28 mouse cellular contexts compared by ENCODE assay signal in the genomic region with DNA sequence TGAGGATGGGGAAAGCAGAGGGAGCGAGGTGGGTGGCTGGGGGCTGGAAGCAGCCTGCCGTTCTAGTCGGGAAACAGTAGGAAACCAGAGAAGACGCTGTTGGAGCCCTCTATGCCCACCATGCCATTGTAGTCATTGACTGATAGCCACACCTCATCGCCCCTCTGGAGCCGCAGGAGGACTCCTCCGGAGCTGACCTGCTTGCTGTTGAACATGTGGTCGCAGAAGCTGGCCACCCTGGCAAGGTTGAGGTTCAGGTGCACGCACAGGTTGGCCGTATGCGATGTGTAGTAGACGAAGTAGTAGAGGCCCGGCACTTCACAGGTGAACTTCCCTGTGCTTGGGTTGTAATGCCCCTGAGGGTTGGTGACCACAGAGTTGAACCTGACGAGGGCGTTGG. TPM values are rescaled to one million over a fixed set of nuclear protein-coding genes. Genes with fewer than 3 reads are reported as not detected.
DNase-seq lines count a peak whose midpoint lies in the region; ATAC-seq and TF ChIP-seq lines count a peak whose summit lies in the region.
"Had no signal": no experiment of that assay in that cellular context is flagged by ENCODE, and none has a peak within 500 bp of the region (broad histone marks: within the 10 kb centered on the region; RNA-seq: fewer than 3 reads in every experiment).

No protein-coding gene starts in this region.

- peak overlapping the region; percentile 52 for H3K4me3 ChIP-seq in gastrocnemius, adult 2 months
- peak overlapping the region; percentile 36 for H3K4me3 ChIP-seq in liver, adult 2 months (ENCODE audit: insufficient read depth, low read depth, low read length)
- H3K4me3 ChIP-seq in liver, embryonic 11.5 days (ENCODE audit: low read depth, low read length), result no peak overlapping the region
- H3K4me3 ChIP-seq in bone marrow, adult 2 months (replicated peaks; ENCODE audit: control insufficient read depth, low read depth, low read length), result no peak overlapping the region
- peak overlapping the region; percentile 71; the same call in 1 of the 2 replicates for H3K4me3 ChIP-seq in macrophage (ENCODE audit: inconsistent target)
- H3K4me3 ChIP-seq in cerebellum, adult 2 months (replicated peaks; ENCODE audit: insufficient read depth, low read depth, low read length), result no peak overlapping the region
- H3K4me3 ChIP-seq in stomach, postnatal 0 days (ENCODE audit: low read depth, low read length), result no peak overlapping the region
- H3K4me3 ChIP-seq: embryonic facial prominence, embryonic 13.5 days; embryonic facial prominence, embryonic 15.5 days; erythroblast, embryonic 14.5 days; forebrain, embryonic 10.5 days; forebrain, embryonic 12.5 days had no signal

- H3K4me1 ChIP-seq in liver, adult 2 months (ENCODE audit: control insufficient read depth, insufficient read depth, low read length), result no peaks in the 10 kb centered on the region
- H3K4me1 ChIP-seq in liver, embryonic 11.5 days (replicated peaks; ENCODE audit: control insufficient read depth, insufficient read depth, low read length), result no peaks in the 10 kb centered on the region
- H3K4me1 ChIP-seq in bone marrow, adult 2 months (ENCODE audit: control insufficient read depth, insufficient read depth, low read length), result no peaks in the 10 kb centered on the region
- no peaks in the 10 kb centered on the region for H3K4me1 ChIP-seq in cerebellum, adult 2 months (ENCODE audit: control insufficient read depth, insufficient read depth, low read length)
- no peaks in the 10 kb centered on the region for H3K4me1 ChIP-seq in stomach, postnatal 0 days (replicated peaks; ENCODE audit: control insufficient read depth, insufficient read depth)
- H3K4me1 ChIP-seq: embryonic facial prominence, embryonic 15.5 days had no signal

- no peak overlapping the region for H3K4me2 ChIP-seq in liver, embryonic 11.5 days
- H3K4me2 ChIP-seq in stomach, postnatal 0 days (replicated peaks; ENCODE audit: low read depth), result no peak overlapping the region
- H3K4me2 ChIP-seq: embryonic facial prominence, embryonic 13.5 days; embryonic facial prominence, embryonic 15.5 days; forebrain, embryonic 12.5 days had no signal

- no peak for TF ChIP-seq EP300 in stomach, postnatal 0 days (optimal IDR thresholded peaks at IDR 0.05)

- no peak for ATAC-seq in liver, embryonic 11.5 days (replicated peaks; ENCODE audit: low FRiP score)
- no peak for ATAC-seq in stomach, postnatal 0 days (ENCODE audit: low FRiP score, low TSS enrichment)
- ATAC-seq: activated CD4-positive, CD25-positive, alpha-beta regulatory T cell, adult 4 months; CD4-positive, CD25-positive, alpha-beta regulatory T cell, adult 4 months; forebrain, embryonic 14.5 days; forebrain, embryonic 16.5 days; Patski had no signal

- 84% methylated on average over 15 of the region's 15 CpGs for WGBS in liver, adult 2 months
- WGBS in liver, embryonic 11.5 days, result 82% methylated on average over 15 of the region's 15 CpGs
- 82% methylated on average over 15 of the region's 15 CpGs for WGBS in bone marrow, adult 2 months
- WGBS in macrophage (ENCODE audit: missing documents), result 94% methylated on average over 14 of the region's 15 CpGs
- WGBS in cerebellum, adult 2 months, result 83% methylated on average over 15 of the region's 15 CpGs
- 78% methylated on average over 15 of the region's 15 CpGs for WGBS in stomach, postnatal 0 days

- intact Hi-C loops in gastrocnemius, adult 2 months (cut with DNase I), result no loop called here

- no peaks in the 10 kb centered on the region for H3K36me3 ChIP-seq in liver, adult 2 months (ENCODE audit: control insufficient read depth, insufficient read depth, low read length)
- H3K36me3 ChIP-seq in liver, embryonic 11.5 days (ENCODE audit: control insufficient read depth, insufficient read depth, low read length), result no peaks in the 10 kb centered on the region
- no peaks in the 10 kb centered on the region; the same call in 1 of the 2 replicates for H3K36me3 ChIP-seq in macrophage (ENCODE audit: inconsistent target)
- no peaks in the 10 kb centered on the region for H3K36me3 ChIP-seq in stomach, postnatal 0 days (ENCODE audit: control insufficient read depth, insufficient read depth, low read length)
- H3K36me3 ChIP-seq: embryonic facial prominence, embryonic 13.5 days; embryonic facial prominence, embryonic 15.5 days; forebrain, embryonic 10.5 days; forebrain, embryonic 12.5 days; G1E had no signal

- H3K9ac ChIP-seq in liver, adult 2 months (ENCODE audit: low read depth, low read length), result peak overlapping the region; percentile 46
- no peak overlapping the region for H3K9ac ChIP-seq in liver, embryonic 11.5 days (ENCODE audit: low read depth, low read length)
- H3K9ac ChIP-seq in stomach, postnatal 0 days (ENCODE audit: low read length), result no peak overlapping the region
- H3K9ac ChIP-seq: embryonic facial prominence, embryonic 13.5 days; embryonic facial prominence, embryonic 15.5 days; forebrain, embryonic 12.5 days had no signal

- H3K27ac ChIP-seq in gastrocnemius, adult 2 months, result peak overlapping the region; percentile 62; the same call in 1 of the 2 replicates
- H3K27ac ChIP-seq in liver, adult 2 months (replicated peaks; ENCODE audit: insufficient read depth, low read depth, low read length), result peak overlapping the region; percentile 40
- no peak overlapping the region for H3K27ac ChIP-seq in liver, embryonic 11.5 days (ENCODE audit: low read depth, low read length)
- H3K27ac ChIP-seq in bone marrow, adult 2 months (ENCODE audit: control insufficient read depth, insufficient read depth, low read depth, low read length, poor library complexity), result 0 out of 2 replicates have a peak overlapping the region, but pooled peaks have one; percentile 3
- peak overlapping the region; percentile 98 for H3K27ac ChIP-seq in macrophage
- no peak overlapping the region for H3K27ac ChIP-seq in cerebellum, adult 2 months (ENCODE audit: insufficient read depth, low read length)
- H3K27ac ChIP-seq in stomach, postnatal 0 days (replicated peaks), result no peak overlapping the region
- H3K27ac ChIP-seq: embryonic facial prominence, embryonic 13.5 days; embryonic facial prominence, embryonic 15.5 days; forebrain, embryonic 10.5 days; forebrain, embryonic 12.5 days had no signal

- H3K9me3 ChIP-seq in liver, embryonic 11.5 days (ENCODE audit: control insufficient read depth, low read length), result no peaks in the 10 kb centered on the region
- no peaks in the 10 kb centered on the region for H3K9me3 ChIP-seq in stomach, postnatal 0 days (ENCODE audit: control insufficient read depth, low read length)
- H3K9me3 ChIP-seq: embryonic facial prominence, embryonic 13.5 days; embryonic facial prominence, embryonic 15.5 days; forebrain, embryonic 10.5 days; forebrain, embryonic 12.5 days; G1E had no signal

- no peak for TF ChIP-seq CTCF in gastrocnemius, adult 2 months (IDR thresholded peaks at IDR 0.05)
- no peak for TF ChIP-seq CTCF in liver, adult 2 months (IDR thresholded peaks at IDR 0.05; ENCODE audit: low read depth, low read length)
- TF ChIP-seq CTCF in bone marrow, adult 2 months (IDR thresholded peaks at IDR 0.05; ENCODE audit: control insufficient read depth, insufficient read depth, low read length), result no peak
- TF ChIP-seq CTCF in cerebellum, adult 2 months (IDR thresholded peaks at IDR 0.05; ENCODE audit: borderline replicate concordance, insufficient read depth, low read depth, low read length), result no peak
- TF ChIP-seq CTCF in stomach, postnatal 0 days (IDR thresholded peaks at IDR 0.05; ENCODE audit: low read depth), result no peak

- TF ChIP-seq POLR2A in liver, adult 2 months (IDR thresholded peaks at IDR 0.05; ENCODE audit: extremely low read depth, insufficient read depth, low read length), result no peak
- no peak for TF ChIP-seq POLR2A in bone marrow, adult 2 months (IDR thresholded peaks at IDR 0.05; ENCODE audit: borderline replicate concordance, control insufficient read depth, low read depth, low read length)
- TF ChIP-seq POLR2A in cerebellum, adult 2 months (IDR thresholded peaks at IDR 0.05; ENCODE audit: borderline replicate concordance, insufficient read depth, low read length), result no peak

- H3K79me2 ChIP-seq in liver, adult 2 months (ENCODE audit: control insufficient read depth, insufficient read depth, low read length), result no peaks in the 10 kb centered on the region
- peaks cover 77% of the 10 kb centered on the region for H3K79me2 ChIP-seq in macrophage (ENCODE audit: inconsistent target)

- no peaks in the 10 kb centered on the region for H3K27me3 ChIP-seq in liver, adult 2 months (ENCODE audit: control insufficient read depth, insufficient read depth, low read length)
- peaks cover 9% of the 10 kb centered on the region for H3K27me3 ChIP-seq in liver, embryonic 11.5 days (replicated peaks; ENCODE audit: control insufficient read depth, insufficient read depth, low read length)
- no peaks in the 10 kb centered on the region for H3K27me3 ChIP-seq in cerebellum, adult 2 months (ENCODE audit: control insufficient read depth, insufficient read depth, low read length)
- H3K27me3 ChIP-seq in stomach, postnatal 0 days (ENCODE audit: control insufficient read depth, insufficient read depth, low read length), result no peaks in the 10 kb centered on the region

- no peak for DNase-seq in gastrocnemius, adult 2 months
- no peak for DNase-seq in gastrocnemius, postnatal 4 days (ENCODE audit: low spot score in 2 of 2)
- no peak for DNase-seq in liver, adult 2 months (ENCODE audit: extremely low read depth, low read depth, low spot score)
- DNase-seq in liver, embryonic 11.5 days (ENCODE audit: low spot score), result no peak
- DNase-seq in cerebellum, adult 2 months, result no peak
- DNase-seq in stomach, postnatal 0 days (ENCODE audit: low spot score), result no peak
- DNase-seq: adrenal gland, postnatal 10 days; adrenal gland, postnatal 25 days; B cell, adult 2 months; cerebellum, adult 11 months; cerebellum, adult 18-20 months; cerebellum, adult 9-10 months; cerebellum, postnatal 10 days; cerebellum, postnatal 25 days had no signal

RNA-seq across cellular contexts. Expression of gene C1qc, which starts 2.9 kb away (rescaled TPM):
- total RNA-seq in gastrocnemius, adult 2 months (2021), result 10 to 100 TPM in 1 of 2 experiments, 1 to 10 TPM in 1; 7.6 to 15.4 TPM
- total RNA-seq in gastrocnemius, postnatal 4 days (2021), result 10 to 100 TPM; 32.7 to 33.5 TPM
- total RNA-seq in liver, adult 2 months (2014; rRNA removed), result 82.9 and 89.6 TPM in 2 replicates
- polyA plus RNA-seq in liver, adult 2 months (2012; rRNA removed), result 66.3 and 104 TPM in 2 replicates
- 40.4 and 42.0 TPM in 2 replicates for polyA plus RNA-seq in liver, embryonic 11.5 days (2014; fragmentation: Nextera tagmentation; extraction: Ambion mirVana)
- 45.0 and 70.3 TPM in 2 replicates for polyA plus RNA-seq in bone marrow, adult 2 months (2011; ENCODE audit: insufficient read depth, insufficient read length, low replicate concordance, missing spikeins)
- 100 to 1,000 TPM in 25 of 26 experiments, 10 to 100 TPM in 1; 95.1 to 327 (median 211) TPM for total RNA-seq in macrophage (2018; cell fraction: chromatin; rRNA removed)
- 1,000 to 10,000 TPM; 1,563 to 2,828 (median 2,236) TPM for total RNA-seq in macrophage (2018; cell fraction: cytosol; rRNA removed)
- 1,000 to 10,000 TPM in 15 of 26 experiments, 100 to 1,000 TPM in 11; 316 to 2,031 (median 1,090) TPM for total RNA-seq in macrophage (2018; cell fraction: nucleus; rRNA removed)
- 1,305 to 3,254 TPM (median 2,696 TPM) in 3 replicates for polyA plus RNA-seq in macrophage (2018)
- 26.6 and 28.6 TPM in 2 replicates for polyA plus RNA-seq in cerebellum, adult 2 months (2012; rRNA removed)
- 48.6 and 49.4 TPM in 2 replicates for polyA plus RNA-seq in stomach, postnatal 0 days (2015; fragmentation: Nextera tagmentation; extraction: Ambion mirVana)
- total RNA-seq: CH12.LX had no signal
- polyA plus RNA-seq: Patski had no signal

RNA-seq across cellular contexts. Expression of gene C1qb, which starts 4.0 kb away (rescaled TPM):
- 10 to 100 TPM in 1 of 2 experiments, 1 to 10 TPM in 1; 8.4 to 18.3 TPM for total RNA-seq in gastrocnemius, adult 2 months (2021)
- 10 to 100 TPM; 33.7 to 39.4 TPM for total RNA-seq in gastrocnemius, postnatal 4 days (2021)
- total RNA-seq in liver, adult 2 months (2014; rRNA removed), result 64.7 and 68.4 TPM in 2 replicates
- polyA plus RNA-seq in liver, adult 2 months (2012; rRNA removed), result 56.7 and 88.8 TPM in 2 replicates
- polyA plus RNA-seq in liver, embryonic 11.5 days (2014; fragmentation: Nextera tagmentation; extraction: Ambion mirVana), result 77.7 and 81.2 TPM in 2 replicates
- polyA plus RNA-seq in bone marrow, adult 2 months (2011; ENCODE audit: insufficient read depth, insufficient read length, low replicate concordance, missing spikeins), result 47.9 and 77.8 TPM in 2 replicates
- total RNA-seq in macrophage (2018; cell fraction: chromatin; rRNA removed), result 100 to 1,000 TPM; 113 to 414 (median 234) TPM
- 1,000 to 10,000 TPM; 2,302 to 3,667 (median 3,163) TPM for total RNA-seq in macrophage (2018; cell fraction: cytosol; rRNA removed)
- 1,000 to 10,000 TPM in 23 of 26 experiments, 100 to 1,000 TPM in 3; 409 to 2,296 (median 1,392) TPM for total RNA-seq in macrophage (2018; cell fraction: nucleus; rRNA removed)
- polyA plus RNA-seq in macrophage (2018), result 3,433 to 4,548 TPM (median 3,856 TPM) in 3 replicates
- 41.8 and 46.8 TPM in 2 replicates for polyA plus RNA-seq in cerebellum, adult 2 months (2012; rRNA removed)
- 79.6 and 80.6 TPM in 2 replicates for polyA plus RNA-seq in stomach, postnatal 0 days (2015; fragmentation: Nextera tagmentation; extraction: Ambion mirVana)
- total RNA-seq: CH12.LX had no signal
- polyA plus RNA-seq: Patski had no signal

RNA-seq across cellular contexts. Expression of gene C1qa, which starts 8.6 kb away (rescaled TPM):
- 10 to 100 TPM in 1 of 2 experiments, 1 to 10 TPM in 1; 7.0 to 15.8 TPM for total RNA-seq in gastrocnemius, adult 2 months (2021)
- total RNA-seq in gastrocnemius, postnatal 4 days (2021), result 10 to 100 TPM; 32.4 to 36.3 TPM
- 76.5 and 86.2 TPM in 2 replicates for total RNA-seq in liver, adult 2 months (2014; rRNA removed)
- 47.3 and 76.4 TPM in 2 replicates for polyA plus RNA-seq in liver, adult 2 months (2012; rRNA removed)
- 32.5 and 37.8 TPM in 2 replicates for polyA plus RNA-seq in liver, embryonic 11.5 days (2014; fragmentation: Nextera tagmentation; extraction: Ambion mirVana)
- polyA plus RNA-seq in bone marrow, adult 2 months (2011; ENCODE audit: insufficient read depth, insufficient read length, low replicate concordance, missing spikeins), result 136 and 239 TPM in 2 replicates
- 10 to 100 TPM in 23 of 26 experiments, 1 to 10 TPM in 3; 8.0 to 92.5 (median 31.4) TPM for total RNA-seq in macrophage (2018; cell fraction: chromatin; rRNA removed)
- 100 to 1,000 TPM; 148 to 990 (median 381) TPM for total RNA-seq in macrophage (2018; cell fraction: cytosol; rRNA removed)
- 1,000 to 10,000 TPM in 1 of 26 experiments, 100 to 1,000 TPM in 23, 10 to 100 TPM in 2; 52.4 to 1,188 (median 312) TPM for total RNA-seq in macrophage (2018; cell fraction: nucleus; rRNA removed)
- 239 to 760 TPM (median 518 TPM) in 3 replicates for polyA plus RNA-seq in macrophage (2018)
- 30.2 and 34.0 TPM in 2 replicates for polyA plus RNA-seq in cerebellum, adult 2 months (2012; rRNA removed)
- 49.7 and 53.0 TPM in 2 replicates for polyA plus RNA-seq in stomach, postnatal 0 days (2015; fragmentation: Nextera tagmentation; extraction: Ambion mirVana)
- total RNA-seq: CH12.LX had no signal
- polyA plus RNA-seq: G1E, Patski had no signal

RNA-seq across cellular contexts. Expression of gene Ephb2, which starts 54.2 kb away (rescaled TPM):
- total RNA-seq in gastrocnemius, adult 2 months (2021), result 1 to 10 TPM in 1 of 2 experiments, under 1 TPM in 1; 0.26 to 1.9 TPM
- 10 to 100 TPM; 12.3 to 13.5 TPM for total RNA-seq in gastrocnemius, postnatal 4 days (2021)
- total RNA-seq in liver, adult 2 months (2014; rRNA removed), result 0.20 and 0.37 TPM in 2 replicates
- 0.18 and 0.27 TPM in 2 replicates for polyA plus RNA-seq in liver, adult 2 months (2012; rRNA removed)
- 4.8 and 5.1 TPM in 2 replicates for polyA plus RNA-seq in liver, embryonic 11.5 days (2014; fragmentation: Nextera tagmentation; extraction: Ambion mirVana)
- 5.1 TPM in 1 of 2 replicates, not detected in the other for polyA plus RNA-seq in bone marrow, adult 2 months (2011; ENCODE audit: insufficient read depth, insufficient read length, low replicate concordance, missing spikeins)
- 1 to 10 TPM in 1 of 26 experiments, under 1 TPM in 5, not detected in 20; 0.19 to 2.6 (median 0.41) TPM for total RNA-seq in macrophage (2018; cell fraction: chromatin; rRNA removed)
- under 1 TPM in 22 of 26 experiments, not detected in 4; under 0.01 to 0.28 (median 0.08) TPM for total RNA-seq in macrophage (2018; cell fraction: cytosol; rRNA removed)
- under 1 TPM in 10 of 26 experiments, not detected in 16; 0.10 to 0.75 (median 0.22) TPM for total RNA-seq in macrophage (2018; cell fraction: nucleus; rRNA removed)
- polyA plus RNA-seq in macrophage (2018), result 0.07 to 0.10 TPM in 2 of 3 replicates, not detected in the other
- 29.1 and 35.4 TPM in 2 replicates for polyA plus RNA-seq in cerebellum, adult 2 months (2012; rRNA removed)
- polyA plus RNA-seq in stomach, postnatal 0 days (2015; fragmentation: Nextera tagmentation; extraction: Ambion mirVana), result 2.3 and 2.5 TPM in 2 replicates
- polyA plus RNA-seq: activated CD4-positive, CD25-positive, alpha-beta regulatory T cell, adult 4 months; CD4-positive, CD25-positive, alpha-beta regulatory T cell, adult 4 months; erythroblast, embryonic 14.5 days had no signal

Comparison
In these comparisons a context has a peak if more than half of its experiments do, and no peak if none do; other contexts are left out.
1. H3K27ac ChIP-seq: peak in gastrocnemius, adult 2 months (single experiment), liver, adult 2 months (single experiment), bone marrow, adult 2 months (single experiment) and macrophage (single experiment); none in liver, embryonic 11.5 days (single experiment), cerebellum, adult 2 months (single experiment) and stomach, postnatal 0 days (single experiment).
2. H3K4me3 ChIP-seq: peak in gastrocnemius, adult 2 months (single experiment), liver, adult 2 months (single experiment) and macrophage (single experiment); none in liver, embryonic 11.5 days (single experiment), bone marrow, adult 2 months (single experiment), cerebellum, adult 2 months (single experiment) and stomach, postnatal 0 days (single experiment).
3. RNA of gene C1qc, which starts 2.9 kb away (polyA plus RNA-seq): 1,305 to 3,254 TPM in macrophage; 66.3 to 104 TPM in liver, adult 2 months, 45.0 to 70.3 TPM in bone marrow, adult 2 months, 48.6 to 49.4 TPM in stomach, postnatal 0 days, 40.4 to 42.0 TPM in liver, embryonic 11.5 days and 26.6 to 28.6 TPM in cerebellum, adult 2 months; every median in the first group is over 10 times any median in the second.
4. RNA of gene C1qb, which starts 4.0 kb away (polyA plus RNA-seq): 3,433 to 4,548 TPM in macrophage; 56.7 to 88.8 TPM in liver, adult 2 months, 77.7 to 81.2 TPM in liver, embryonic 11.5 days, 79.6 to 80.6 TPM in stomach, postnatal 0 days, 47.9 to 77.8 TPM in bone marrow, adult 2 months and 41.8 to 46.8 TPM in cerebellum, adult 2 months; every median in the first group is over 10 times any median in the second.